Mouse (Mus musculus) spleen, adult 2 months (tissue): ENCODE results near the gene G430095P16Rik. TPM values are rescaled to one million over a fixed set of nuclear protein-coding genes. Genes with fewer than 3 reads are reported as not detected.
A peak's percentile ranks its signal among the peaks of the same experiment; 100 is the strongest.

Experiments used
- DNase-seq, 2 experiments: peaks; one replicate each; pipeline versions ENCODE4 v3.0.0 to v3.0.0-alpha.2; 2012 to 2021; ENCODE audit warnings: low spot score in 2 of 2, low read depth in 1 of 2
- H3K27ac ChIP-seq: fragments of 200-500 bp; 2 replicates; pipeline ENCODE4 v1.5.1; 2012; ENCODE audit warnings: low read length, inconsistent platforms; ENCODE audit not compliant: insufficient read depth
- H3K27me3 ChIP-seq: fragments of 200-500 bp; 2 replicates; pipeline ENCODE4 v1.6.1; 2012; ENCODE audit warnings: mild to moderate bottlenecking, moderate library complexity, low read length, inconsistent platforms; ENCODE audit not compliant: control insufficient read depth, insufficient read depth
- H3K36me3 ChIP-seq: fragments of 200-500 bp; 2 replicates; pipeline ENCODE4 v1.6.1; 2012; ENCODE audit warnings: mild to moderate bottlenecking, low read length, inconsistent platforms; ENCODE audit not compliant: control insufficient read depth, insufficient read depth
- H3K4me1 ChIP-seq: fragments of 200-500 bp; 2 replicates; pipeline ENCODE4 v1.6.1; 2011; ENCODE audit warnings: inconsistent platforms; ENCODE audit not compliant: control insufficient read depth, insufficient read depth, insufficient read length
- H3K4me3 ChIP-seq: fragments of 200-500 bp; 2 replicates; pipeline ENCODE4 v1.5.1; 2011; ENCODE audit warnings: mild to moderate bottlenecking, inconsistent platforms; ENCODE audit not compliant: insufficient read depth, insufficient read length; ENCODE audit errors: extremely low read depth
- CTCF ChIP-seq: fragments of 200-500 bp; IDR thresholded peaks from 2 replicates; pipeline ENCODE4 v1.5.1; 2011; ENCODE audit warnings: mild to moderate bottlenecking, inconsistent platforms; ENCODE audit not compliant: insufficient read depth, insufficient read length, insufficient replicate concordance; ENCODE audit errors: extremely low read depth
- POLR2A ChIP-seq: fragments of 200-500 bp; IDR thresholded peaks from 2 replicates; pipeline ENCODE4 v1.6.1; 2011; ENCODE audit warnings: low read depth, low read length, inconsistent platforms
- WGBS: fragments of 180-500 bp; shearing (Covaris S2); methylation state at CpG from one replicate; pipeline ENCODE4 v1.1.7; 2018; 5-methylcytosine and 5-hydroxymethylcytosine counted together
- polyA plus RNA-seq: library from polyadenylated mRNA; depleted of rRNA; stranded (reverse); fragments of >200 nt; gene quantifications from 2 replicates; pipeline ENCODE4 v1.2.3, GENCODE M21; 2012

G430095P16Rik gene
- polyA plus RNA-seq, 1 experiment, result 4.5 TPM

DNA sequence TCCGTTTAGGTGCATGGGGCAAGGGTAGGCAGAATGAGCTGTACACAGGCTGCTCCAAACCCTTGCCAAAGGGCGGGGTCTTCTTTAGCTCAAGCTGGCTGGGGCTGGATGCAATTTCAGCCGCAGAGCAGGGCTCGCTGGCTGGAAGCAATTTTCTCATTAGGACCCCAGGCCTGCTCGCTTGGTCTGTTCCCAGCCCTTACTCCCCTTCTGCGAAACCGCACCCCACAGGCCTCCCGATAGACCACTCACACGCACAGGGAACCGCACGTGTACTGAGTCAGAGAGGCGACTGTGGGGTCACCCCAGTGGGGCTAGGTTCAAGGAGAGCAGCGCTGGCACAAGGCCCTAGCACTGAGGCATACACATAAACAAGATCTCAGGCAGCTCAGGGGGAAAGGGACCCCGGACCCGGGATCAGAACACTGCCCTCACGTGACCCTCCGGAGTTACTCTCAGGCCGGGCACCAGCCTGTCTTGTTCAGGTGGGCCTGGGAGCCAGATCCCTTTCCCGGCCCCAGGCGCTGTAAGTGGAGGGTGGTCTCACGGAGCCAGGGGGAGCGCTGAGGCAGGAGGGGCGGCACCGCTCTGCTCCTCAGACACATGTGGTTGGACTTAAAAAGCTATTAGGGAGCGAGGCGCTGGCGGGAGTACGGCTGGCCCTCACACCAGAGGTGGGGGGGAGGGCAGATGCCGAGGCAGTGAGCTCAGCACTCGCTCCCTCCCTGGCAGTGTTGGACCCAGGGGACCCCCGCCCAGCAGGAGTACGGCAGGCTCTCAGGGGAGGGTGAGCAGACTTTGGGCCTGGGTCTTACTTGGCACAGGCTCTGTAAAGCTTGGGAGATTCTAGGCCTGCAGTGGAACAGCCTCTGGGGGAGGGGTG is 19.6 kb downstream of the G430095P16Rik start:
- no peak for DNase-seq
- TF ChIP-seq POLR2A (no peak), CTCF (no peak)
- Histone ChIP-seq H3K36me3 (no peaks in the 10 kb centered on the region), H3K27ac (no peak overlapping the region), H3K4me3 (no peak overlapping the region), H3K4me1 (peaks cover 11% of the 10 kb centered on the region; the same call in 1 of the 2 replicates), H3K27me3 (no peaks in the 10 kb centered on the region)
- 89% methylated on average over 32 of the region's 32 CpGs for WGBS

DNA sequence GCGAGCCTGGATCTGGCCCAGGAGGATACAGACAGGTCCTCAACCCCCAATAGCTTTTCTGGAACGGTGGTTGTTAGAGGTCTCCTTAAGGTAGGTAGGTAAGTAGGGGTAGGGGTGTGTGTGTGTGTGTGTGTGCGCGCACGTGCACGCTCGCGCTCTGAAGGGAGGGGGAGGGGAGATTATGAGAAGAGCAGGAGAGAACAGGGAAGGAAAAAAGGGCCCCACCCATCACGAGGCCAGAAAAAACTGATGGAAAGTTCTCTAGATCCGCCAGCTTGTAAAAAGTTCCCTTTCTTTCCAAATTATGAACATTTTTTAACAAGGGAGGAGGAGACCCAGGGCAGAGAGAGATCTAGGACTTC is 20.2 kb downstream of the G430095P16Rik start:
- Histone ChIP-seq H3K27ac (no peak overlapping the region), H3K4me3 (no peak overlapping the region), H3K4me1 (peaks cover 7% of the 10 kb centered on the region; the same call in 1 of the 2 replicates), H3K36me3 (no peaks in the 10 kb centered on the region), H3K27me3 (no peaks in the 10 kb centered on the region)
- DNase-seq, result no peak
- WGBS, result 83% methylated on average over 10 of the region's 10 CpGs
- TF ChIP-seq CTCF, result no peak
- no peak for TF ChIP-seq POLR2A

DNA sequence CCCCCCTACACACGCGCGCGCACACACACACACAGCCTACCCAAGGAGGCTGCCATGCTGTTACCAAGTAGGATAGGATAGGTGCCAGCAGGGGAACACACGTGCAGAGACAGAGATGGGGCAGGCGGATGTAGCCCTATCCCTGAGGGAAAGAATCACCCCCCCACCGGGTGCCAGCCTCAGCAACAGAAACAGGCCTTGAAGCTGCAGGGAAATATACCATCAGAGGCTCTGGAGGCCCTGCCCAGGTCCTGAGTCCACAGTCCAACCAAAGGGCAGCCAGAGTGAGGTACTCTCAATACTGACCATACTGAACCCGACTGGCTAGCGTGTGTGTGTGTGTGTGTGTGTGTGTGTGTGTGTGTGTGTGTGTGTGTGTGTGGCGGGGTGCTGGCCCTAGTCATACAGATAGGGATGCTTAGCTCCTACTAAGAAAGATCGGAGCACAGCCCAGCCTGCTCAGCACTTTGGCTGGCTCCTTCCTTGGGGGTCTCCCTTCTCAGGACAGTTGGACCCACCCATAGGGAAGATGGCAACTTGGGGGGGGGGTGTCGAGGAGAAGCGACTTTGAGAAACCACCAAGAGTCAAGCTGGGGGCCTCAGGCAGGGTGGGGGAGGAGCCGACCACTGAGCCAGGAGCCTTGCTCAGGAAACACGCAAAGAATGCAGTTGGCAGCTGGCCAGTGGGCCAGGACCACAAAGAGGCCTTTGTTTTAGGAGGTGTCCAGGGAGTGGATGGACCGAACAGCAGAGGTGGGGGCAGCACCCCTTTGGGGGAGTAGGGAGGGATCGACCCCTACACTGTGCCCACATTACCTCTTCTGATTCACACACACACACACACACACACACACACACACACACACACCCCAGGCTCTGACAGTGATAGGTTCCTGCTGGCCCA is 21.0 kb downstream of the G430095P16Rik start:
- Histone ChIP-seq H3K36me3 (no peaks in the 10 kb centered on the region), H3K27ac (no peak overlapping the region), H3K27me3 (no peaks in the 10 kb centered on the region), H3K4me1 (peaks cover 7% of the 10 kb centered on the region; the same call in 1 of the 2 replicates), H3K4me3 (no peak overlapping the region)
- TF ChIP-seq POLR2A (no peak), CTCF (no peak)
- 49% methylated on average over 16 of the region's 17 CpGs for WGBS
- no peak for DNase-seq

DNA sequence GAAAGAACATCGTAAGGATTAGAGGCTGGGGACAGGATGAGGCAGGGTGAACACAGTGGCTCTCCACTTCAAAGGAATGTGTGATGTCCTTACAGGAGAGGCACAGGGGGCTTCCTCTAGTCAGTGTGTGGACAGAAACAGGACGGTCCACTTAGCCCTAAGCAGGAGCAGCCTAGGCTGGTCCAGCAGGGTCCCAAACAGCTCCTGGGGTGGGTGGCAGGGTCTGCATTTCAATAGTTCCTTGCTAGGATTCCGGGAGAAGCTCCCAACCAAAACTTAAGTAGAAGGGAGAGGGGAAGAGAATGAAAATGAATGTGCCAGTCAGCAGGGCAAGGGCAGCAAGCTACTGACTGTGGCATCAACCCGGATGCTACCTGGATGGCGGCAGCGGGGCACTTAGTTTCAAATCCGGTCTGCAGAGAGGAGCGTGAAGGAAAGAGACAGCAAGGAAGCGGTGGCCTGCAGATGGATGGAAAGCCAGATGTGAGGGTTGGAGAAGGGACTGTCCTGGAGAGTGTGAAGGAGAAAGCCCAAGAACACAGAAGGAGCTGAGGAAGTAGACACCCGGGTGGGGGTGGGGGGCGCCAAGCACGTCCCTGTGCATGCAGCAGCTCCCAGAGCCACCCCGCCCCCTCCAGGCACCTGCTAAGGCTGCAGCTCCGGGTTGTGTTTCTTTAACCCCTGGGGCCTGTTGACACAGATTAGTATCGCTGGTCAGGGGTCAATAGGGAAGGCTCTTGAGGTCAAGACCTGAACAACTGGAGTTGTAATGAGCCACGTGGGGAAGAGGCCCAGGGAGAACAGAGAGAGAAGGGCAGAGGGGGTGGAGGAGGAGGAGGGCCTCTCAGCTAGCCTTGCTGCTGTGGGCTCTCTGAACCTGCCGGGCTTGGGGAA is 22.5 kb downstream of the G430095P16Rik start:
- no peak for TF ChIP-seq CTCF
- peaks cover 7% of the 10 kb centered on the region; the same call in 1 of the 2 replicates for H3K4me1 ChIP-seq
- no peak for DNase-seq
- H3K27ac ChIP-seq, result no peak overlapping the region
- 0 out of 2 replicates have a peak overlapping the region, but pooled peaks have one; percentile 9 for H3K4me3 ChIP-seq
- H3K36me3 ChIP-seq, result no peaks in the 10 kb centered on the region
- no peaks in the 10 kb centered on the region for H3K27me3 ChIP-seq
- 28% methylated on average over 17 of the region's 17 CpGs for WGBS

DNA sequence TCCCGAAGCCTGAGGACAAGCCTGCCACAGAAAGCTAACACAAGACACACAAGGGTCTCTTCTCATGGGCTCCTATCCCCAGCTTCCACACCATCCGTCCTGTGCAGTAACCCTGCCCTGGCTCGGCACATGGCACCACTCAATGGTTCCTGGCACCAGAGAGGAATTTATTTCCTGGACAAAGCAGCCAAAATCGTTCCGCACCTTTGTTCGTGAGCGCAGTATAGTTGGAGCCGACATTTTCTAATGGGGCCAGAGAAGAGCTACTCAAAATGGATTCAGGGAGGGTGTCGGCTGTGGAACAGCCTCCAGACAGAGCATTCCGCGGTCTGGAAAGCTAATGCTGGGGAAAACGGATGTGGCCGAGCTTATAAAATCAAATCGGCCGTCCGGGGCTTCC is 26.7 kb downstream of the G430095P16Rik start:
- TF ChIP-seq POLR2A, result no peak
- no peak for TF ChIP-seq CTCF
- H3K4me1 ChIP-seq, result 0 out of 2 replicates have a peak, but pooled peaks cover 7% of the 10 kb centered on the region
- no peak for DNase-seq
- H3K27ac ChIP-seq, result no peak overlapping the region
- H3K36me3 ChIP-seq, result no peaks in the 10 kb centered on the region
- H3K27me3 ChIP-seq, result no peaks in the 10 kb centered on the region
- no peak overlapping the region for H3K4me3 ChIP-seq
- WGBS, result 94% methylated on average over 16 of the region's 16 CpGs

DNA sequence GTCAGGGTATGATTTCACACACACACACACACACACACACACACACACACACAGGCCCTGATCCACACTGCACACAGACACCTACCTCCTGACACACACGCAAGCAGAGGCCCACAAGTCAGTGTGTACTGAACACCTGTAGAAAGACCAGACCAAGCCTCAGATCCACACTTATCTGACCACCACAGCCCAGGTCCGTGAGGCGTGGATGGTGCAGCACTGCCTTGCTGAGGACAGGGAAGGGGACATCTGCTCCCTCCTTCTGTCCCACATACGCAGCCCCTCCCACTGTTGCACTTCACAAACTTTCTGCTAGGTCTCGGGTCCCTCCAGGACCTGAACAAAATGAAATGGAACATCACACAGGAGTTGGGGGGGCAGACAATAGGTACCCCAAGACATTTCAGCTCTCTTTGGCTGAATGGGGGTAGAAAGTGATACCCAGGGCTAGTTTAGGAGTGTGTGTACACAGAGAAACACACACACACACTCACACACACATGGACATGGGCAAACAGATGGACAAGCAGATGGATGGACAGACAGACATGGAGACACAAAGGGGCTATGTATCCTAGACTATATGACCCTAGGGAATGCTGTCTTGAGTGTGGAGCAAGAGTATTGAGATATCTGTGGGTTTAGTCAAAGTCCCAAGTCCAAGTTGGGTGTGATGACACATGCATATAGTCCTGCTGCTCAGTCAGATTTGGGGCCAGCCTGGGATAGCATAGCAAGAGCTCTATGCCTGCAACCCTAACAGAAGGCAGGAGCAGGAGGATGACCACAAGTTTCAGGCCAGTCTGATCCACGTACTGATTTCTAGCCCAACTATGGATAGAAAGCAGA is 30.2 kb downstream of the G430095P16Rik start:
- TF ChIP-seq CTCF, result no peak
- TF ChIP-seq POLR2A, result no peak
- 90% methylated on average over 6 of the region's 6 CpGs for WGBS
- H3K4me3 ChIP-seq, result no peak overlapping the region

More for the DNA sequence above, 30.2 kb downstream of the G430095P16Rik start:
- Histone ChIP-seq H3K27me3 (no peaks in the 10 kb centered on the region), H3K4me1 (no peaks in the 10 kb centered on the region), H3K36me3 (no peaks in the 10 kb centered on the region), H3K27ac (no peak overlapping the region)
- DNase-seq, result no peak
